Mouse (Mus musculus) thymus, adult 2 months (tissue): ENCODE data around the gene Otog.

Experiments used
- CTCF ChIP-seq: fragments of 200-500 bp; IDR thresholded peaks from 2 replicates; pipeline ENCODE4 v1.5.1; 2012; ENCODE audit warnings: mild to moderate bottlenecking, control low read depth, low read length, moderate library complexity, borderline replicate concordance; ENCODE audit not compliant: control insufficient read depth, poor library complexity, insufficient read depth; ENCODE audit errors: extremely low read depth
- POLR2A ChIP-seq: fragments of 200-500 bp; IDR thresholded peaks from 2 replicates; pipeline ENCODE4 v1.6.1; 2012; ENCODE audit warnings: mild to moderate bottlenecking, low read length, control low read depth, moderate library complexity; ENCODE audit not compliant: control insufficient read depth, poor library complexity, insufficient read depth; ENCODE audit errors: extremely low read depth

- TF ChIP-seq CTCF: no peak
- no peak for TF ChIP-seq POLR2A
These were observed 112.4 kb downstream of the Otog start for GRCm38 (mm10) chr7:46353216-46353615.
